Mouse (Mus musculus): ENCODE results near the gene Pdcd1lg2. TPM values are rescaled to one million over a fixed set of nuclear protein-coding genes. Genes with fewer than 3 reads are reported as not detected.

Pdcd1lg2 gene
- polyA plus RNA-seq, 1 experiment from 2014 or later, result not detected

DNA sequence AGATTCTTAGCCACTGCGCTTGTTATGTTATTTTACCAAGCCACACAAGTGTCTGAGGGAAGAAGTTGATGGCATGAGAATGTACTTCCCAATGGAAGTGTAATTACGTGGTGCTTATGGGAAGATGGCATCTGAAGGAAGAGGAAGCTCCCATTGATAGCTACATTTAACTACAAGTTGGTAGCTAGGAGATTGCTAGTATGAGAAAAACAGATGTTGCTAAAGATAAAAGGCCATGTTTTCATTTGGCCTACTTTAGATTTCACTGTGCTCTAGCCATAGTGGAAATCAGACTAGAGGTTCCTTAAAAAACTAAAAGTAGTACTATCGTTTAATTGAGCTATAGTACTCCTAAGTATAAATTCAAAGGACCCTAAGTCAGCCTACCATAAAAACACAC lies 28.5 kb downstream of the Pdcd1lg2 start:
- H3K27ac ChIP-seq (replicated peaks; ENCODE audit: low read depth, low read length), result no peak overlapping the region
- H3K4me1 ChIP-seq (ENCODE audit: control insufficient read depth, insufficient read depth, low read length), result no peaks in the 10 kb centered on the region
- no peaks in the 10 kb centered on the region for H3K27me3 ChIP-seq (ENCODE audit: control insufficient read depth, insufficient read depth, low read length)
- DNase-seq (no peak), ATAC-seq (ENCODE audit: low FRiP score, low TSS enrichment) (no peak)
- no peaks in the 10 kb centered on the region for H3K9me3 ChIP-seq (ENCODE audit: control insufficient read depth, low read length)
- H3K4me2 ChIP-seq (ENCODE audit: low read length), result no peak overlapping the region
- H3K36me3 ChIP-seq (ENCODE audit: control insufficient read depth, insufficient read depth, low read length), result no peaks in the 10 kb centered on the region
- WGBS, result 84% methylated on average over 3 of the region's 3 CpGs
- H3K4me3 ChIP-seq (replicated peaks; ENCODE audit: low read depth, low read length), result no peak overlapping the region
- H3K9ac ChIP-seq (replicated peaks; ENCODE audit: low read length), result no peak overlapping the region

DNA sequence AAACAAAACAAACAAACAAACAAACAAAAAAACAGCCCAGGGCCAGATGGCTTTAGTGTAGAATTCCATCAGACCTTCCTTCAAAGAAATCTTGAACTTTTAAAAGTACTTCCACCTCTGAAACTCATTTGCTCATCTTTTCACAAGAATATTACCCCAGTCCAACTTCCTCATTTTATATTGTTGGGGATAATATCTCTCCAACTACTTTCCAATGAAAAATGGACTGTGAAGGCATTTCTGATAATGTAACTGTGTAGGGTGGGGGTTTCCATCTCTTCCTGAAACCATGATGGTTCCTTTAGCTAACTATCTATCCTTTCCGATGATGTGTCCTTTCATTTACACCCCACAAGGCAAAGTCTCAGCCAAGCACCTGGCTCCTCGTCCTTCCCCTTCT lies 31.8 kb downstream of the Pdcd1lg2 start:
- Histone ChIP-seq H3K27me3 (ENCODE audit: control insufficient read depth, insufficient read depth, low read length) (no peaks in the 10 kb centered on the region), H3K9ac (replicated peaks; ENCODE audit: low read length) (no peak overlapping the region), H3K36me3 (ENCODE audit: control insufficient read depth, insufficient read depth, low read length) (no peaks in the 10 kb centered on the region), H3K4me2 (ENCODE audit: low read length) (no peak overlapping the region), H3K4me1 (ENCODE audit: control insufficient read depth, insufficient read depth, low read length) (no peaks in the 10 kb centered on the region), H3K27ac (replicated peaks; ENCODE audit: low read depth, low read length) (no peak overlapping the region), H3K9me3 (ENCODE audit: control insufficient read depth, low read length) (0 out of 2 replicates have a peak, but pooled peaks cover 3% of the 10 kb centered on the region), H3K4me3 (replicated peaks; ENCODE audit: low read depth, low read length) (no peak overlapping the region)
- no peak for ATAC-seq (ENCODE audit: low FRiP score, low TSS enrichment)
- WGBS, result 79% methylated on average over 2 of the region's 2 CpGs
- DNase-seq, result no peak

DNA sequence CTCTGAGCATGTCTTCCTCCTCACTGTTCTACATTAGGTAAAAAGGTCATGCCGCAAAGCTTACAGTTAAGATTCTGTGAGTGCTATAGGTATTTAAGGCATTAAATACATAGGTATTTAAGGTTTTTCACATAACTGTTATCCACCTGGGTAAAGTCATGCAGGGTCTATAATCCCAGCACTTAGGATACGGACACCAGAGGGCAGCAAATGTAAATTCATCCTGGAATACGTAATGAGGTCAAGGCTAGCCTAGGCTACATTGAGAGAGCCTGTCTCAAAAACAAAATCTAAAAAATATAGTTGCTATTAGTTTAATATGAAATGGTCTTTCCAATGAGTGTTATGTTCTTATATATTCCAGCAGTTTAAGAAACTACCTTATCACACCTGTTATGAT lies 33.6 kb downstream of the Pdcd1lg2 start:
- WGBS, result 91% methylated on average over 3 of the region's 3 CpGs
- no peak overlapping the region for H3K4me2 ChIP-seq (ENCODE audit: low read length)
- no peak overlapping the region for H3K27ac ChIP-seq (replicated peaks; ENCODE audit: low read depth, low read length)
- no peak overlapping the region for H3K4me3 ChIP-seq (replicated peaks; ENCODE audit: low read depth, low read length)
- DNase-seq (no peak), ATAC-seq (ENCODE audit: low FRiP score, low TSS enrichment) (no peak)
- 0 out of 2 replicates have a peak, but pooled peaks cover 3% of the 10 kb centered on the region for H3K9me3 ChIP-seq (ENCODE audit: control insufficient read depth, low read length)
- no peaks in the 10 kb centered on the region for H3K36me3 ChIP-seq (ENCODE audit: control insufficient read depth, insufficient read depth, low read length)
- H3K27me3 ChIP-seq (ENCODE audit: control insufficient read depth, insufficient read depth, low read length), result no peaks in the 10 kb centered on the region
- H3K9ac ChIP-seq (replicated peaks; ENCODE audit: low read length), result no peak overlapping the region
- H3K4me1 ChIP-seq (ENCODE audit: control insufficient read depth, insufficient read depth, low read length), result no peaks in the 10 kb centered on the region

DNA sequence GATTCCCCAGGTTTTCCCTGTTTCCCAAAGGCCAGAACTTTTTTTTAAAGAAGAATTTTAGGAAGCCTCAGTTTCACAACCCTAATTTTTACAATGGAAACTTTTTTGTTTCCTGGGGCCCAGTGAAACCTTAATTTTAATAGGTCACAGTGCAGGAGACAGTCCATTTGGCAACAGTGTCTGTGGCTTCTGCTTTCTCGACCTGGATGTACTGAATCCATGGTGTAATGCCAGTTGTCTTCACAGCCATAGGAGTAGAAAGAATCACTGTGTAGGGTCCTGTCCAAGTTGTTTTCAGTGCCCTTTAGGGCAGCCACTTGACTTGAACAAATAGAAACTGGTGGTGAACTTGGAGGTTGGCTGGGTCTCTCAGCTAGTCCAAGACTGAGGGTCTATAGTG lies 37.7 kb downstream of the Pdcd1lg2 start:
- no peak overlapping the region for H3K4me3 ChIP-seq (replicated peaks; ENCODE audit: low read depth, low read length)
- H3K9ac ChIP-seq (replicated peaks; ENCODE audit: low read length), result no peak overlapping the region
- no peak for DNase-seq
- no peak overlapping the region for H3K27ac ChIP-seq (replicated peaks; ENCODE audit: low read depth, low read length)
- 0 out of 2 replicates have a peak, but pooled peaks cover 3% of the 10 kb centered on the region for H3K9me3 ChIP-seq (ENCODE audit: control insufficient read depth, low read length)
- no peaks in the 10 kb centered on the region for H3K4me1 ChIP-seq (ENCODE audit: control insufficient read depth, insufficient read depth, low read length)
- no peak for ATAC-seq (ENCODE audit: low FRiP score, low TSS enrichment)
- H3K27me3 ChIP-seq (ENCODE audit: control insufficient read depth, insufficient read depth, low read length), result no peaks in the 10 kb centered on the region
- WGBS, result 83% methylated on average over 1 of the region's 1 CpGs
- no peaks in the 10 kb centered on the region for H3K36me3 ChIP-seq (ENCODE audit: control insufficient read depth, insufficient read depth, low read length)
- no peak overlapping the region for H3K4me2 ChIP-seq (ENCODE audit: low read length)

DNA sequence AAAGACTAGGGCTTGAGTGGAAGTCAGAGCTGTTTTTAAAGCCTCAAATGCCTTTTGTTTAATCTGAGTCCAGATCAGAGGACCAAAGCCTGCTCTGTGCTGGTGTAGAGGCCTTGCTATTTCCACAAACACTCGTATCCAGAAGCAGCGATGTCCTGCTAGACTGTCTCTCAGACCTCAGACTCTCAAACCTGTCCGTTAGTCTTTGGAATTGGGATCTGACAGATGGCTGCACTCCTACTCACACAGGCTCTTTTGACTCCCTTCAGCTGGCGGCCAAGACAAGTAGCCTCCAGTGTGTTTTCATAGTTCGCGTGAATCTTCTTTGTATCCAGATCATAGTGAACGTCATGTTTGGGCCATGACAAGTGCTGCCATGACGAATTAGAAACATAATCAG lies 39.7 kb downstream of the Pdcd1lg2 start:
- Histone ChIP-seq H3K36me3 (ENCODE audit: control insufficient read depth, insufficient read depth, low read length) (no peaks in the 10 kb centered on the region), H3K27me3 (ENCODE audit: control insufficient read depth, insufficient read depth, low read length) (no peaks in the 10 kb centered on the region), H3K4me1 (ENCODE audit: control insufficient read depth, insufficient read depth, low read length) (no peaks in the 10 kb centered on the region), H3K27ac (replicated peaks; ENCODE audit: low read depth, low read length) (no peak overlapping the region), H3K4me3 (replicated peaks; ENCODE audit: low read depth, low read length) (no peak overlapping the region), H3K9me3 (ENCODE audit: control insufficient read depth, low read length) (no peaks in the 10 kb centered on the region), H3K9ac (replicated peaks; ENCODE audit: low read length) (no peak overlapping the region), H3K4me2 (ENCODE audit: low read length) (no peak overlapping the region)
- no peak for DNase-seq
- ATAC-seq (ENCODE audit: low FRiP score, low TSS enrichment), result no peak
- 90% methylated on average over 8 of the region's 8 CpGs for WGBS

DNA sequence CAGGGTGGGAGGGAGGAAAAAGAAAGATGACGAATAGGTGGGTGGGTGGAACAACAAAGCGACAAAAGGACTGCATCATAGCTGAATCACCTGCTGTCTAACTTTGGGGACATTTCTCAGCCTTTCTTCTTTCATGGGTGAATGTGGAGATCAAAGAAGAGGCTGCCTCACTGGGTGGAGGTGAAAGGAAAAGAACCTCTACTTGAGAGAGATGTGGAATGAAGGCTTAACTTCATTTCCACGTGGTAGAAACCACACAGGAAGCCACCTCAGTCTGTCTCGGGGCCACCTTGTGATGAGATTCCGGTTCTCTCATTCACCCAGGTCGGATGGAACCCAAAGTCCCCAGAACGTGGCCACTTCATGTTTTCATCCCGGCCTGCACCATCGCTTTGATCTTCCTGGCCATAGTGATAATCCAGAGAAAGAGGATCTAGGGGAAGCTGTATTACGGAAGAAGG lies 43.5 kb downstream of the Pdcd1lg2 start:
- WGBS, result 86% methylated on average over 10 of the region's 10 CpGs
- no peak overlapping the region for H3K9ac ChIP-seq (replicated peaks; ENCODE audit: low read length)
- H3K27ac ChIP-seq (replicated peaks; ENCODE audit: low read depth, low read length), result no peak overlapping the region
- ATAC-seq (ENCODE audit: low FRiP score, low TSS enrichment) (no peak), DNase-seq (no peak)
- H3K4me2 ChIP-seq (ENCODE audit: low read length), result no peak overlapping the region
- no peaks in the 10 kb centered on the region for H3K36me3 ChIP-seq (ENCODE audit: control insufficient read depth, insufficient read depth, low read length)
- no peaks in the 10 kb centered on the region for H3K4me1 ChIP-seq (ENCODE audit: control insufficient read depth, insufficient read depth, low read length)
- no peak overlapping the region for H3K4me3 ChIP-seq (replicated peaks; ENCODE audit: low read depth, low read length)
- H3K27me3 ChIP-seq (ENCODE audit: control insufficient read depth, insufficient read depth, low read length), result no peaks in the 10 kb centered on the region
- no peaks in the 10 kb centered on the region for H3K9me3 ChIP-seq (ENCODE audit: control insufficient read depth, low read length)

DNA sequence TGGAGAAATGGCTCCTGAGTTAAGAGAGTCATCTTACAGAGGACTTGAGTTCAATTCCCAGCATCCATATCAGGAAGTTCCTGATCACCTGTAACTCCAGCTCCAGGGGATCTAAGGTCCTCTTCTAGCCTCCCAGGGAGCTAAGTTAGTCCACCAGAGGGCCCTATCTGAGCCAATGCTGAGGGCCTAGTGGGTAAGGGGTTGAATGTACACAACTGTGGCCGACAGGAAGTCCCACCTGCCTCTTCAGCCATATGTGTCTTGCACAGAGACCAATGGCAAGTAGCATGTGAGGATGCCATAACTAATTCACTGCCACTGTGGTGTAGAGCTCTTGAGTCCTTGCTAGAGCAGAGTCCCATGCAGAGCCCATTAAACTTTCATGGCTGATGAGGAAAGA lies 44.4 kb downstream of the Pdcd1lg2 start:
- Histone ChIP-seq H3K27ac (replicated peaks; ENCODE audit: low read depth, low read length) (no peak overlapping the region), H3K4me1 (ENCODE audit: control insufficient read depth, insufficient read depth, low read length) (no peaks in the 10 kb centered on the region), H3K36me3 (ENCODE audit: control insufficient read depth, insufficient read depth, low read length) (no peaks in the 10 kb centered on the region), H3K4me3 (replicated peaks; ENCODE audit: low read depth, low read length) (no peak overlapping the region), H3K27me3 (ENCODE audit: control insufficient read depth, insufficient read depth, low read length) (no peaks in the 10 kb centered on the region), H3K9me3 (ENCODE audit: control insufficient read depth, low read length) (no peaks in the 10 kb centered on the region), H3K9ac (replicated peaks; ENCODE audit: low read length) (no peak overlapping the region), H3K4me2 (ENCODE audit: low read length) (no peak overlapping the region)
- ATAC-seq (ENCODE audit: low FRiP score, low TSS enrichment), result no peak
- WGBS, result 83% methylated on average over 1 of the region's 1 CpGs
- no peak for DNase-seq

DNA sequence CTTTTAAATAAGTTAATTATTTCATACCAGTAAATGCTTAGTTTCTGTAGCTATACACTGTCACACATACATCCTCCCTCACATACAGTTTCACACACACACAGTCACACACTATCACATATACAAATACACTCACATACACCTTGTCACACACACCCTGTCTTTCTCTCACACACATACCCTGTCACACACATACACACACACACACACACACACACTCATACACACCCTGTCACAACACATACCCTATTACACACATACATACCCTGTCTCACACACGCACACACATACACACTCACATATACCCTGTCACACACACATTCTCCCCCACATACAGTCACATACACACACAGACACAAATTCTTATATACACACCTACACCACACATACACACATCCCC lies 47.3 kb downstream of the Pdcd1lg2 start:
- ATAC-seq (ENCODE audit: low FRiP score, low TSS enrichment), result no peak
- WGBS, result 96% methylated on average over 1 of the region's 1 CpGs

DNA sequence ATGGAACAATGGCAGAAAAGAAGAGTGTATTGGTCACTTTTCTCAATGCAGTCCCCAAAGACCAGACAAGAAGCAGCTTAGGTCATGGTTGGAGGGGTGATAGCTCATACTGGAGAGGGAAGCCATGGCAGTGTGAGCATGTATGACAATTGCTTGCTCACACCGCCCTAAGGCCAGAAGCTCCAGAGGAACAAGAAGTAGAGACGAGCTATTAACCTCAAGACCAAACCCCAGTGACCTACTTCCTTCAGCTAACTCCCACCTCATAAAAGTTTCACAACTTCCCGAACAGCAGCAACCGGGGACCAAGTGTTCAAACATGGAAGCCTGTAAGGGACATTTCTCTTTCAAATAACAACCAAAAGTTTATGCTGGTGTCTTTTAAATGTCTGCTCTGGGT lies 51.7 kb downstream of the Pdcd1lg2 start:
- no peaks in the 10 kb centered on the region for H3K27me3 ChIP-seq (ENCODE audit: control insufficient read depth, insufficient read depth, low read length)
- DNase-seq (no peak), ATAC-seq (ENCODE audit: low FRiP score, low TSS enrichment) (no peak)
- no peak overlapping the region for H3K4me2 ChIP-seq (ENCODE audit: low read length)
- H3K4me1 ChIP-seq (ENCODE audit: control insufficient read depth, insufficient read depth, low read length), result no peaks in the 10 kb centered on the region
- H3K9ac ChIP-seq (replicated peaks; ENCODE audit: low read length), result no peak overlapping the region
- H3K9me3 ChIP-seq (ENCODE audit: control insufficient read depth, low read length), result no peaks in the 10 kb centered on the region
- H3K27ac ChIP-seq (replicated peaks; ENCODE audit: low read depth, low read length), result no peak overlapping the region
- 94% methylated on average over 4 of the region's 4 CpGs for WGBS
- H3K4me3 ChIP-seq (replicated peaks; ENCODE audit: low read depth, low read length), result no peak overlapping the region
- no peaks in the 10 kb centered on the region for H3K36me3 ChIP-seq (ENCODE audit: control insufficient read depth, insufficient read depth, low read length)

More for the DNA sequence above, 47.3 kb downstream of the Pdcd1lg2 start:
- no peaks in the 10 kb centered on the region for H3K36me3 ChIP-seq (ENCODE audit: control insufficient read depth, insufficient read depth, low read length)
- H3K27ac ChIP-seq (replicated peaks; ENCODE audit: low read depth, low read length), result no peak overlapping the region
- no peak for DNase-seq
- no peaks in the 10 kb centered on the region for H3K27me3 ChIP-seq (ENCODE audit: control insufficient read depth, insufficient read depth, low read length)
- H3K9me3 ChIP-seq (ENCODE audit: control insufficient read depth, low read length), result no peaks in the 10 kb centered on the region
- no peaks in the 10 kb centered on the region for H3K4me1 ChIP-seq (ENCODE audit: control insufficient read depth, insufficient read depth, low read length)
- no peak overlapping the region for H3K4me3 ChIP-seq (replicated peaks; ENCODE audit: low read depth, low read length)
- no peak overlapping the region for H3K9ac ChIP-seq (replicated peaks; ENCODE audit: low read length)
- H3K4me2 ChIP-seq (ENCODE audit: low read length), result no peak overlapping the region
